Mouse (Mus musculus): ENCODE data around the gene Fbxo27.

The Fbxo27 gene

GRCm38 (mm10) chr7:28702601-28703143 lies 10.0 kb downstream of the Fbxo27 start:
- no peak for DNase-seq (ENCODE audit: low read depth, low spot score)

- no peak for DNase-seq (ENCODE audit: low read depth, low spot score)
Observed at GRCm38 (mm10) chr7:28709454-28709853, 16.8 kb downstream of the Fbxo27 start.

- no peak for DNase-seq (ENCODE audit: low read depth, low spot score)
Observed at GRCm38 (mm10) chr7:28710962-28711361, 18.3 kb downstream of the Fbxo27 start.

- DNase-seq (ENCODE audit: low read depth, low spot score): no peak
Observed at GRCm38 (mm10) chr7:28714667-28715066, 22.0 kb downstream of the Fbxo27 start.

GRCm38 (mm10) chr7:28715598-28715997 lies 22.9 kb downstream of the Fbxo27 start:
- no peak for DNase-seq (ENCODE audit: low read depth, low spot score)

- no peak for DNase-seq (ENCODE audit: low read depth, low spot score)
Observed at GRCm38 (mm10) chr7:28716590-28717281, 24.1 kb downstream of the Fbxo27 start, which contains the start of gene Fbxo17. Gene Fbxo17 (plus strand): TSS chr7:28716804.

- no peak for DNase-seq (ENCODE audit: low read depth, low spot score)
Observed at GRCm38 (mm10) chr7:28717726-28718125, 25.1 kb downstream of the Fbxo27 start.

- DNase-seq (ENCODE audit: low read depth, low spot score): no peak
Observed at GRCm38 (mm10) chr7:28719159-28719558, 26.5 kb downstream of the Fbxo27 start.

GRCm38 (mm10) chr7:28719650-28720049 lies 27.0 kb downstream of the Fbxo27 start:
- no peak for DNase-seq (ENCODE audit: low read depth, low spot score)

- no peak for DNase-seq (ENCODE audit: low read depth, low spot score)
Observed at GRCm38 (mm10) chr7:28720753-28721537, 28.3 kb downstream of the Fbxo27 start.

GRCm38 (mm10) chr7:28722079-28722478 lies 29.4 kb downstream of the Fbxo27 start:
- no peak for DNase-seq (ENCODE audit: low read depth, low spot score)

- DNase-seq (ENCODE audit: low read depth, low spot score): no peak
Observed at GRCm38 (mm10) chr7:28724613-28725012, 32.0 kb downstream of the Fbxo27 start.

- DNase-seq (ENCODE audit: low read depth, low spot score): no peak
Observed at GRCm38 (mm10) chr7:28726600-28726999, 34.0 kb downstream of the Fbxo27 start.

- DNase-seq (ENCODE audit: low read depth, low spot score): no peak
Observed at GRCm38 (mm10) chr7:28727649-28728340, 35.1 kb downstream of the Fbxo27 start.

- peak; percentile 43 for DNase-seq (ENCODE audit: low read depth, low spot score)
Observed at GRCm38 (mm10) chr7:28732341-28733142, 39.9 kb downstream of the Fbxo27 start.

GRCm38 (mm10) chr7:28733211-28733610 lies 40.6 kb downstream of the Fbxo27 start:
- DNase-seq (ENCODE audit: low read depth, low spot score): no peak

GRCm38 (mm10) chr7:28735701-28736100 lies 43.1 kb downstream of the Fbxo27 start:
- DNase-seq (ENCODE audit: low read depth, low spot score): no peak

- DNase-seq (ENCODE audit: low read depth, low spot score): no peak
Observed at GRCm38 (mm10) chr7:28739829-28740228, 47.2 kb downstream of the Fbxo27 start.

- no peak for DNase-seq (ENCODE audit: low read depth, low spot score)
Observed at GRCm38 (mm10) chr7:28740949-28741348, 48.3 kb downstream of the Fbxo27 start.

GRCm38 (mm10) chr7:28741368-28741708 lies 48.7 kb downstream of the Fbxo27 start:
- DNase-seq (ENCODE audit: low read depth, low spot score): no peak

- peak; percentile 98 for DNase-seq (ENCODE audit: low read depth, low spot score)
Observed at GRCm38 (mm10) chr7:28741709-28742438, 49.2 kb downstream of the Fbxo27 start, which contains the start of the genes Mrps12 and Sars2. Gene Mrps12 (minus strand): TSS chr7:28741820. Gene Sars2 (plus strand): TSS chr7:28741992.
